Mouse (Mus musculus) stomach, postnatal 0 days (tissue): ENCODE measurements around the gene Praf2.

ENCODE experiments used
- CTCF ChIP-seq: IDR thresholded peaks from 2 replicates; pipeline ENCODE4 v1.5.1; 2016; ENCODE audit warnings: antibody characterized with exemption, low read depth, mild to moderate bottlenecking, moderate library complexity
- EP300 ChIP-seq: optimal IDR thresholded peaks from 2 replicates; pipeline ENCODE3; 2016; ENCODE audit warnings: antibody characterized with exemption

DNA sequence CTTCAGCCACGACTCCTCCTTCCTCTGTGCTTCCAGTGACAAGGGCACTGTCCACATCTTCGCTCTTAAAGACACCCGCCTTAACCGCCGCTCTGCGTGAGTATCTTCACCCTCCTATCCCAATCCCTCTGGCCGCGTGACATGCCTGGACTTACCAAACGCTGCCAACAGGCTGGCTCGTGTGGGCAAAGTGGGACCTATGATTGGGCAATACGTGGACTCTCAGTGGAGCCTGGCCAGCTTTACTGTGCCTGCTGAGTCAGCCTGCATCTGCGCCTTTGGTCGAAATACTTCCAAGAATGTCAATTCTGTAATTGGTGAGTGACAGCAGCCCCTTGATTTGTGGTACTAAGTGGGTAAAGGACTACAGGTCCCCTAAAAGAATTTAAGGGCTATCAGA, 1.1 kb upstream of the Praf2 start:
- TF ChIP-seq EP300 (no peak), CTCF (no peak)
